Mouse (Mus musculus): ENCODE data around the gene Ddt.

Gene Ddt

GRCm38 (mm10) chr10:75772795-75773664, at the start of gene Ddt:
Gene Ddt, minus strand, starts transcription at chr10:75773414.
- DNase-seq: peak; percentile 91

- DNase-seq: no peak
Measured at GRCm38 (mm10) chr10:75822443-75822842, 49.2 kb upstream of the Ddt start, which contains the start of gene Gstt4. Gene Gstt4, minus strand, starts transcription at chr10:75822543.

DNA sequence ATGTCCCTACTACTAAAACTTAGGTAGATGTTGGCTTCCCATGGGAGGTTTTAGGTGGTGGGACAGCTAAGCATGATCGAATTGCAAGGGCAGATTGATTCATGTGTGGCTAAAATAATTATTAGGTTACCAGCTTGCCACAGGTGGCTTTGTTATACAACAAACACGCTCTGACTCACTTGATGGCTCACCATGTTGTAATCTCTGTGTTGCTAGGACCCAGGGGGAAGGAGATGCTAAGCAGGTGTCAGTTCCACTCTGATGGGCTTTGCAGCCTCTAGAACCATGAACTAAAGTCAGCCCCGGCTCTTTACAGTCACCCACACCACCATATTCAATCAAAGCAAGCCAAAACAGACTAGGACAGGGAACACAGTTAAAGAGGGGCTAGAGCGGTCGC, 46.7 kb upstream of the Ddt start:
- DNase-seq: no peak

- no peak for DNase-seq
Measured at GRCm38 (mm10) chr10:75818641-75819040, 45.4 kb upstream of the Ddt start.

GRCm38 (mm10) chr10:75804217-75804616, 31.0 kb upstream of the Ddt start:
- no peak for DNase-seq

DNA sequence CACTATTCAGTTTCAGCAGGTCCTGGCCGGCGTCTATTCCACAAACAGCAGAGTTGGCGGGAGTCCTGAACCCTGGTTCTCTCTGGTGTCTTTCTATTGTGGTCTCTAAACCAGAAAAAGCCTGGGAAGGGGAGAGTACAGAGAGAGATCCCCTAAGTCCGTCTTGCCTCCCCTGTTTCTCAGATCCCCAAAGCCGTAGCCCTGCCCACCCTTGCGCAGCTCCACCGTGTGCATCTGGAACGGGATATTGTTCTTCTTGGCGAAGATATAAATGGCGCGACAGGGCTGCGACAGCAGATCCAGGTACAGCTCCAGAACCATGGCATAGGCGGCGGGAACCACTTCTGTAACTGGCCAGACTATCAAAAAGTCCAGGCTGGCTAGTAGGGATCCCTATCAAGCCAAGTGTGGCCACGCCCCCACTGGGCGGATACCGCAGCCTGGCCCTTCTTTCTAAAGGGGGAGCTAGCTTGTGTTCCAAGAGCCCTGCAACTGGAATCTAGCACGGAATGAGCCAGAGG, 25.0 kb upstream of the Ddt start, which contains the start of gene Gstt1:
TSS of gene Gstt1 (minus strand) at position 409 of the 521 bp plus-strand sequence.
- DNase-seq: peak; percentile 20

- DNase-seq: peak; percentile 54
Measured at GRCm38 (mm10) chr10:75797619-75798175, 24.5 kb upstream of the Ddt start.

DNA sequence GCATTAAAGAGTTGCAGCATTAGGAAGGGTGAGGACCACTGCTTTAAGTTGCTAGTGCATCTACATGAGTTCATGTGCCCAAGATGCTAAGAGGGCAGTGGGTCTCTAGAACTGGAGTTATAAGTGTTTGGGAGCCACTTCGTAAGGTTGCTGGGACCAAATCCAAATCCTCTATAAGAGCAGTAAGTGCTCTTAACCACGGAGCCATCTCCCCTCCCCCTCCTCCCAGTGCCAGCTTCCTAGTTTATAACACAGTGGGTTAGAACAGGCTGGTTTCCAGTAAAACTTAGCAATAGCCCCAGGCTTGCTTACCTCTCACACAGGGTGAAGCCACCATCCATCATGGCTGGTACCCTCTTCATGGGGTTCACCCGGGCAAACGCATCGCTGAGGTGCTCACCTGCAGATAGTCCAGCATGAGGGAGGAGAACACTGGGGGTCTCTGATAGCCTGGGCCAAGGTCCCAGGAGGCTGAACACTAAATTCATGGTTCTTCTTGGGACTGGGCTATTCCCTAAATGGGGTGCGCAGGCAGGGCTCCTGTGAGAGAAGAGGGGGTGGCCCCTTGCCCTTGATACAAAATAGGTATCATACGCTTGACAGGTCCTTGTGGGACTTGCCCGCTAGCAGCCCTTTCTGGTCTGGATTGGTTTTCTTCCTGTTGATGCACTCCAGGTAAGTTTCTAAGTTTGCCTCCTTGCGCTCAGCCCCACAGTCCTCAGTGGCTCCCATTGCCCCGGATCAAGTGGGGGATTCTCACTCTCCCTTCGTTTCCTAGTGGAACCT, 23.7 kb upstream of the Ddt start:
- no peak for DNase-seq

DNA sequence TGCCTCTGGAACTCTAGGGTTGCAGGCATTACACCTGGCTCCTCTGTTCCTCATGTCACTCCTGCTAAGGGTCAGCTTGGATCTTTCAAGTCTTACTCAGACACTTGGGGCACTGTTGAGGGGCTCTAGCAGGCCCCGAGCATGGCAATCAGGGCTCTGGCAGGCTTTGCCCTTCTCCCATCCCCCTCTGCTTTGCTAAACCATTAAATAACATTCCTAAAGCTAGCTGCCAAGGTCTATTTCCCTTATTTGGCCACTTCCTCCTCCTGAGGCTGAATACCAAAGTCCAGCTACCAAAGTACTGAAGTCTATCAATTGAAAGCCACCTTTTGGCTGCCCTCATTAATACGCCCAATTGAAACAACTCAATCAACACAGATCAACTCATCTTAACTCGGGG, 21.7 kb upstream of the Ddt start:
- DNase-seq: no peak

DNA sequence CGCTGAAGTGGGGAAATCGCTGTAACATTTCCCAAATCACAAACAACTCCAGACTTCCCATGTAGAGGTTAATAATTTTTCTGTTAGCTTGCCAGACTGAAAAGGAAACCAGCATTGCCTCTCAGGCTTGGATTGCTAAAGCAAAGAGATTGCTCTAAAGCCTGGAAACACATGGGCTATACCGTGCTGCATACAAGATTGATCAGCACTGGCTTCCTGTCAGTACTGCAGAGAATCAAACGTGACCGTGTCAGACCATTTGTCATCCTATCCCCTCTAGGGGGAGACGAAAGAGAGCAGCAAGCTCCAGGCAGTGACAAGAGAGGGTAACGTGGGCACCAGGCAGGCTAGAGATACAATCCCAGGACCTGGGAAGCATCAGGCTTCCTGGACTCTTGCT, 17.6 kb upstream of the Ddt start:
- DNase-seq: no peak

GRCm38 (mm10) chr10:75789841-75790240, 16.6 kb upstream of the Ddt start:
- DNase-seq: no peak

DNA sequence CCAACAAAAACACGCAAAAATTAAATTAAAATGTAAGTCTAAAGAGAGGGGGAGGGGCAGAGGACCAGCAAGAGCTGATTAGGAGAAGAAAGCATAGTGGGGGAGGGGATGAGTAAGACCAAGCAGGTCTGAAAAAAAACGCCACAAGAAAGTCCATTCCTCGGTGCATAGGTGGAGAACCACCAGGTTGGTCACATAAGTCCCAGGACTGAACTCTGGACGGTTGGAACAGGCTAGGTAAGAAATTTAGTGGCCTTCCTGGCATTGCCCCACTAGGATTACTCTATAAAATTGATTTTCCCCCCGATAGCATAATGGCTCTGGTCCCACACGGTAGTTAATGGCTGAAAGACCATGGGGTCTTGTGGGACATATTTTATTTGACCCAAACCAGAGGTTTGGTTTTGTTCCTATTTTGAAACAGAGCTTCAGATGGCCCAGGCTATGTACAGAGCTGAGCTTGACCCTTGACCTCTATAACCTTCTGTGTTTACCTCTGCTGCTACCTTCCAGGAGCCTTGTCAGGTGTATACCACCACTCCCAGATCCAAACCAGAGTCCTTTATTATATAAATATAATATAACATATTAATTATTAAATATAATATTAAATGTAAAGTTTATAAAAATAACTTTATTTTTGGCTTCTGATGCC, 16.0 kb upstream of the Ddt start:
- no peak for DNase-seq

DNA sequence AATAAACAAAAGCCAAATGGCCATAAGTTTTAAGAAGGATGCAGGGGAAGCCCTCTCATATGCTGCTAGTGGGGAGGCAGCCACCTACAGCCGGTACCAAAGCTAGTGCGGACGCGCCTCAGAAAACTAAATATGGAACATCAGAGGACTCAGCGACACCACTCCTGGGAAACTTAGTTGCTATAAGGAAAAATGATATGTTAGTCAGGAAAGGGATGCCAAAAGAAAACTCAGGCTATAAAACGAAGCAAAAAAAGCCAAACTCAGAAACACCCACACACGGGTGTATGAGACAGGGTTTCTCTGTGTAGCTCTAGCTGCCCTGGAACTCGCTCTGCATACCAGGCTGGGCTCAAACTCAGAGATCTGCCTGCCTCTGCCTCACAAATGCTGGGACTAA, 15.1 kb upstream of the Ddt start:
- DNase-seq: peak; percentile 39

GRCm38 (mm10) chr10:75785442-75785841, 12.2 kb upstream of the Ddt start:
- no peak for DNase-seq

- peak; percentile 10 for DNase-seq
Measured at GRCm38 (mm10) chr10:75780769-75781578, 7.8 kb upstream of the Ddt start, which contains the start of the genes Gm20441 and Gstt3. Gene Gm20441, minus strand, starts transcription at chr10:75780954. Gene Gstt3, minus strand, starts transcription at chr10:75781414.

DNA sequence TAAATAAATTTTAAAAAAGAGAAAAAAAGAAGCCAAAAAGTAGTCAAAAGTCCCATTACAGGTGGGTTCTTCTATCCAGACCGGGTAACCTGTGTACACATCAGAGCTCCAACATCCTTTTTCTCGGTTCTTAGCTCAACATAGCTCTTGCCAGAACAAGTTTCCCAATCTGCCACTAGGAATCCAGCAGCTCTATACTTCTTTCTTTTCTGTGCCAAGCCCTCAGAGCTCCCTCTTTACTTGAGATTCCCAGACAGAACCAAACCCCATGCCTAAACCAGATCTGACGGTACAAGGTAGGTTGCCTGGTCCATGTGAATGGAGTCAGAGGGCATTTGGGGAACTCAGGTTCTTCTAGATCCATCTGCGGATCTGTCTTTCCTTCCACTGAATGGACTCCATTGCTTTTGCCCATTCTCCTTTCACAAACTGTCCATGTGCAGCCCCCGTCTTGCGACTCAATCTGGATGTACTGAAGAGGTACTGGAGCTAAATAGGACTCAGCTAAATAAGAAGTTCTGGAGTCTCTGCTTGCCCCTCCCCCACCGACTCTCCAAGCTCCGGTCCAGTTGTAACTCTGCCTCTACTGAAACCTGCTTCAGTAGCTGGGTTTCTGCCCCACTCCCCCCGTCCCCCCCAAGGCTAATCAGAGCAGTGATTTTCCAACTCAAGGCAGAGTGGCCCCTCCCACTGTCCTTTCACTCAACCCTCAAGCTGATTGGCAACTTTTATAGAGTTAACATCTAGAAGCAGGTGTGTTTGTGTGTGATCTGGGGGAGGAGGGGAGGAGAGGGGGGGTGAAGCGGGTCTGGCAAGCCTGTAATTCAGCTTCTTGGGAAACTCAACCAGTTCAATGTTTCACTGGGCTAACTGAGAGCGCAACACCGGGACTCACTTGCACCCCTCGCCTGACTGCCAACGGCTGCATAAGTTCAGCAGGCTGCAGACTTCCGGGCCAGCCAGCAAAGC, 6.3 kb upstream of the Ddt start:
- no peak for DNase-seq

GRCm38 (mm10) chr10:75777885-75778284, 4.7 kb upstream of the Ddt start:
- DNase-seq: no peak

DNA sequence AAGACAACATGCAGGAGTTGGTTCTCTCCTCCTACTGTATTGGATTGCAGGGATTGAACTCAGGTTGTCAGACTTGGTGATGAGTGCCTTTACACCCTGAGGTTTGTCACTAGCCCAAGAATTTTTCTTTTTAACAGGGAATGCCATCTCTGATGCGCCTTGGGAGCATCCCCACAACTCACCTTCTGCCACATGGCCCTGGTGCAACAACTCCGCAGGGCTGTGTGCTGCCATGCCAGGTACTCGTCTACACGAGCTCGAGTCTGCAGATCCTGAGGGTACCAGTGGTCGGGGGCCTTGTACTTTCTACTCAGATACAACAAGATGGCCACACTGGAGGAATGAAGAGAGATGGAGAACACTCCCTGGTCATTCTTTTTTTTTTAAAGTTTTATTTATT, 3.3 kb upstream of the Ddt start:
- no peak for DNase-seq

DNA sequence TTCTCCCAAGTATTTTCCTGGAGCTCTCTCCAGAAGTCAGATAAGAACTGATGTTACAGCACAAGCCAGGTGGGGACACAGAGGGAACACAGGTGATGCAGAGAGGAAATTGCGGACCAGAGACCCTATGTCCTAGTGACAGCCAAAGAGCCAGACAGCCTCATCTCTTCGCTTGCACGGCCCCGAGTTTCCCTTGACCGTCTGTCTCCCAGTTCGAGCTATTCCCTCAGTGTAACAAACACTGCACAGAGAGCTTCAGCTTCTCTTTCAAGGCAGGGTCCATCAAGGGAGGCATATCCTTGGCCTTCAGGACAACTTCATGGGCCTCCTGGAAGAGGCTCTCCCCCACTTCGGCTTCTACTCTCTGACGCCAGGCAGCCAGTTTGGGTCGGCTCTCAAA, 1.4 kb upstream of the Ddt start:
- DNase-seq: no peak

GRCm38 (mm10) chr10:75774102-75774501, 888 bp upstream of the Ddt start:
- no peak for DNase-seq

All from right cerebral cortex, adult 18-20 months (tissue).